Mouse (Mus musculus): ENCODE results near the gene Gm12830.

GRCm38 (mm10) chr4:114788856-114789255, 32.7 kb upstream of the Gm12830 start:
- no peak for TF ChIP-seq CTCF (IDR thresholded peaks at IDR 0.05)
- TF ChIP-seq EP300 (IDR thresholded peaks at IDR 0.05): no peak
